Mouse (Mus musculus) neural tube, embryonic 11.5 days (tissue): ENCODE results near the gene Disp2. TPM values are rescaled to one million over a fixed set of nuclear protein-coding genes. Genes with fewer than 3 reads are reported as not detected.

Experiments used
- ATAC-seq: fragments of 200-750 bp; cut with Nextera tagmentation; 2 replicates; pipeline ENCODE4 v1.8.0; 2017; ENCODE audit warnings: moderate number of reproducible peaks, mild to moderate bottlenecking, moderate TSS enrichment, moderate library complexity; ENCODE audit not compliant: insufficient read depth, low FRiP score, low TSS enrichment
- DNase-seq: peaks from one replicate; pipeline ENCODE4 v3.0.0-alpha.2; 2015; ENCODE audit warnings: low spot score
- H3K27ac ChIP-seq: fragments of 300-500 bp; sonication (generic); 2 replicates; pipeline ENCODE4 v1.5.1; 2014; ENCODE audit warnings: low read depth, mild to moderate bottlenecking, low read length
- H3K27me3 ChIP-seq: fragments of 300-500 bp; sonication (generic); 2 replicates; pipeline ENCODE4 v1.6.1; 2014; ENCODE audit warnings: mild to moderate bottlenecking, low read length, mixed read lengths; ENCODE audit not compliant: control insufficient read depth, insufficient read depth
- H3K36me3 ChIP-seq: fragments of 300-500 bp; sonication (generic); 2 replicates; pipeline ENCODE4 v1.6.1; 2014; ENCODE audit warnings: mild to moderate bottlenecking, low read length, moderate library complexity, mixed read lengths; ENCODE audit not compliant: control insufficient read depth, insufficient read depth
- H3K4me1 ChIP-seq: fragments of 300-500 bp; sonication (generic); 2 replicates; pipeline ENCODE4 v1.6.1; 2014; ENCODE audit warnings: low read length, mixed read lengths; ENCODE audit not compliant: control insufficient read depth, insufficient read depth
- H3K4me2 ChIP-seq: fragments of 300-500 bp; sonication (generic); 2 replicates; pipeline ENCODE4 v1.6.1; 2014; ENCODE audit warnings: low read depth, mild to moderate bottlenecking, moderate library complexity
- H3K4me3 ChIP-seq: fragments of 300-500 bp; sonication (generic); 2 replicates; pipeline ENCODE4 v1.5.1; 2014; ENCODE audit warnings: low read depth, low read length
- H3K9ac ChIP-seq: fragments of 300-500 bp; sonication (generic); 2 replicates; pipeline ENCODE4 v1.6.1; 2014; ENCODE audit warnings: mild to moderate bottlenecking, low read length
- H3K9me3 ChIP-seq: fragments of 300-500 bp; sonication (generic); 2 replicates; pipeline ENCODE4 v1.6.1; 2016; ENCODE audit warnings: low read length; ENCODE audit not compliant: control insufficient read depth
- WGBS: fragments of 180-500 bp; shearing (Covaris S2); extraction: QIAGEN DNeasy Blood & Tissue Kit; methylation state at CpG from one replicate; pipeline ENCODE4 v1.1.7; 2014; 5-methylcytosine and 5-hydroxymethylcytosine counted together
- polyA plus RNA-seq: library from polyadenylated mRNA; unstranded; fragments of >200 nt; fragmentation: Nextera tagmentation; extraction: Ambion mirVana; gene quantifications from 2 replicates; pipeline ENCODE4 v1.2.1, GENCODE M21; 2014

The Disp2 gene
- polyA plus RNA-seq, 1 experiment from 2014 or later: 12.6 TPM

DNA sequence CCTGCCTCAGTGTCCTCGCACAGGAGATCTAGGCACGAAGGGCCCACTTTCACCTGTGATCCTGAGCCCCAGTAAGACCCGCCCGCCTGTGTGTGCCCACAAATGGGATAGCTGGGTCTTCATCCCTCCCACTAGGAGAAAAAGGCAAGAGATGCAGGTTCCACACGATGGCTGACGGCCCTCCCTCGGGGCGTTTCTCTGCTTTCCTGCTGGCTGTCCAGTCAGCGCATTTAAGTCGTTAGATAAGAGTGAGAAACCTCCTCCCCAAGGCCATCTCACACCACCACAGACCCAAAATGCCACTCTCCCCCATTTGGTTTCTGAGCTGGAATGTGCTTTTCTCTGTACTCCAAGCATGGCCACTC lies 16.8 kb upstream of the Disp2 start:
- DNase-seq: no peak
- Histone ChIP-seq H3K4me1 (peaks cover 19% of the 10 kb centered on the region), H3K27me3 (0 out of 2 replicates have a peak, but pooled peaks cover 3% of the 10 kb centered on the region), H3K4me2 (peak overlapping the region; percentile 34), H3K9ac (peak overlapping the region; percentile 59), H3K4me3 (no peak overlapping the region), H3K9me3 (no peaks in the 10 kb centered on the region), H3K27ac (peak overlapping the region; percentile 85), H3K36me3 (no peaks in the 10 kb centered on the region)
- no peak for ATAC-seq
- WGBS: 16% methylated on average over 9 of the region's 10 CpGs

DNA sequence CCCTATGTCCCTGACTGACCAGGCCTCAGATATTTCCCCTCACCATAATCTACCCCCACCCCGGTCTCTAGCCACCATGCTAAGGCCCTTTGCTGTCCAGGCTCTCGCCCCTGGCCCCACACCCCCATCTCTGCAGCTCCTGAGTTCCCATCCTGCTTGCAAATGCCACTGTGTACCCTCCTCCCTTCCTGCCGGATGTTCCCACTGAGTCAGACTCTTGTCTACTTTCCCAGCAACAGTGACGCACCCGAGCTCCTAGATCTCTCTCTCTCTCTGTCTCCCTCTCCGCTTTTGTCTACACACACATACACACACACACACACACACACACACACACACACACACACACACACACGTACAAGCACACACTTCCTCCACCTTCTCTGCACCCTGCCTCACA lies 16.1 kb upstream of the Disp2 start:
- Histone ChIP-seq H3K9ac (no peak overlapping the region), H3K27ac (no peak overlapping the region), H3K4me1 (peaks cover 19% of the 10 kb centered on the region), H3K4me3 (no peak overlapping the region), H3K27me3 (0 out of 2 replicates have a peak, but pooled peaks cover 3% of the 10 kb centered on the region), H3K4me2 (no peak overlapping the region), H3K36me3 (no peaks in the 10 kb centered on the region), H3K9me3 (no peaks in the 10 kb centered on the region)
- no peak for ATAC-seq
- no peak for DNase-seq
- WGBS: 69% methylated on average over 7 of the region's 7 CpGs

DNA sequence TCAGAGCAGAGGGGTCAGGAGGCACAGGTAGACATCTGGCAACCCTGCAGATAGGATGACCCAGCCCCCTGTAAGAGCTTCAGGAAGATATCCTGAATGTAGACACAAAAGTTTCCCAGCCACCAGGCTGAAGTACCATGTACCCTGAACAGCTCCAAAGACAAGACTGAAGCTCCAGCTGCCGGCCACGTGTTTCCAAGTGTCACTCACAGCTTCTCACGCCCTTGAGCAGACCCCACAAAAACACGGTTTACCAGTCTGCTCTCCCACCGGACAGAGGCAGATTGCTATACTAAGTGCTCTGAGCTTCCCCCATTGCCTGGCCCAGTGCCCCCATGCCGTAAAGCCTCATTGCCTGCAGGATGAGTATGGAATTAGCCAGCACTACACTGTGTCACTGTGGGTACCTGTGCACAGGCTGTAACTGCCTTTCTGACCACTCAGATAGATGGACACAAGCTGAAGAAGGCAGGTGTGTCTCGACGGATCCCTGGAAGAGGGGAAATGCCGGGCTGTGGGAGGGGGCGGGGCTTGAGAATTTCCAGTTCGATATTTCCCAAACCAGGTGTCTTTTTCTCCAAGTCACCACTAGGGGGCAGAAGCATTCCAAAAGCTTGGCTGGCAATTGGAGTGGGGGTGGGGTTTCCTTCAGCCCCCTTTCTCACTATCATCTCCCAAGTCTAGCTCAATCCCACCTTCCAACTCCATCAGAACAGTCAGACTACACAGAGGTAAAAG lies 15.3 kb upstream of the Disp2 start:
- Histone ChIP-seq H3K4me3 (no peak overlapping the region), H3K27ac (no peak overlapping the region), H3K9me3 (no peaks in the 10 kb centered on the region), H3K4me1 (peaks cover 19% of the 10 kb centered on the region), H3K4me2 (no peak overlapping the region), H3K9ac (no peak overlapping the region), H3K36me3 (no peaks in the 10 kb centered on the region), H3K27me3 (0 out of 2 replicates have a peak, but pooled peaks cover 3% of the 10 kb centered on the region)
- WGBS: 26% methylated on average over 11 of the region's 11 CpGs
- ATAC-seq (no peak), DNase-seq (peak; percentile 43)

DNA sequence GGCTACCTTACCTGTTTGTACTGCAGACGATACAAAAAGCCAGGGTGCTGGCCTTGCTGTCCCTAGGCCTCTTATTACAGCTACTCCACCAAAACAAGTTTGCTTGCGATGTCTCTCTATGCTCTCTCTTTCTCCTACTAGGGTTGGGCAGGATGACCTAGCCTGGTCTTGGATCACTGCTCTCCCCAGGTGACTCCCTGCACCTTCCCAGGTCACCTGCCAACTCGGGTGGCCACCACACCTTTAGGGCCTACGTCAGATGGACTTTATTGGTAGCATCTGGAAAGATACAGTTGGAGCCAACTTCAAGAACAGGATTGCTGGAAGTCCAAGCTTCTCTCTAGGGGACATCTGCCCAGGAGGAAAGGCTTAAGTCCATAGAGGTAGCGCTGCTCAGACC lies 14.6 kb upstream of the Disp2 start:
- Histone ChIP-seq H3K27ac (no peak overlapping the region), H3K27me3 (0 out of 2 replicates have a peak, but pooled peaks cover 3% of the 10 kb centered on the region), H3K4me2 (no peak overlapping the region), H3K4me1 (peaks cover 19% of the 10 kb centered on the region), H3K9me3 (no peaks in the 10 kb centered on the region), H3K4me3 (no peak overlapping the region), H3K36me3 (no peaks in the 10 kb centered on the region), H3K9ac (no peak overlapping the region)
- 87% methylated on average over 5 of the region's 5 CpGs for WGBS
- DNase-seq (no peak), ATAC-seq (no peak)

DNA sequence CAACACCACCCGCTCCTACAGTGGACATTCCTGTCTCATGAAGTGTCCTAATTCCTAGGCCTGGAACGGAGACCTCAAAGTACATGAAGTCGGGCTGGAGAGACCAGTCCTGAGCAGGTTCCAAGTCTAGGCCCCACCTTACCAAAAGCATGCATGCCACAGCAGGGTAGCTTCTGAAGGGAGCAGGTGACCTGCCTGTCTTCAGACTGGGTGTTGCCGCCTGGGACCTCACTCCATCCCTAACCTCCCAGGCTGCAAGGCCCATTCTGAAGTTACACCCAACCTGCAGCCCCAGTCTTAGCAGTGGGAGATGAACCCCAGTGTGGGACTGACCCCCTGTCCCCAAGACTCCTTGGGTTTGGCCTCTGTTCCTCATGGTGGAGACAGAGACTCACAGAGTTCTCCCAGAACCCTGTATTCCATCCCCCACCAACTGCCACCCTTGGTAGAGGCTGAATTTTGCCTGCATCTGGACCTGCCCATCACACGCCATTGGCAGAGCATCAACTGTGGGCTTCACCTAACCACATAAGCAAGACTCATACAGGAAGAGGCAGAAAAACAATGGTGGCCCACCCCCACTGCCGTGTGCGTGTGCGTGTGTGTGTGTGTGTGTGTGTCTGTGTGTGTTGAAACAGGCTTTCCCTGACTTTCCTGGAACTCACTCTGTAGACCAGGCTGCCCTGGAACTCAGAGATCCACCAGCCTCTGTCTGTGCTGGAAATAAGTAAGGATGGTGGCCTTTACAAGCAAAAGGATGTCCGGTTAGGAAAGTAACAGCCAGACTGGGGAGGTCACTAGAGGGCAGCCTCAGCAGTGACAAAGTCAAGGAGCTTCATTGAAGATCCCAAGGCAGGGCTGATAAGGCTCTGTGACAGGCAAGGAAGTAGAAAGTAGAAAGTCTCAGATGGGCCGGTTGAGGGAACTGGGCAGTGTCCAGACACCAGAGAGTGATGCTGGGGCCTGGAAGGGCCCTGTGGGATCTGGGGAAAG lies 13.2 kb upstream of the Disp2 start:
- no peak for ATAC-seq
- no peak for DNase-seq
- Histone ChIP-seq H3K4me2 (no peak overlapping the region), H3K36me3 (no peaks in the 10 kb centered on the region), H3K9ac (no peak overlapping the region), H3K27me3 (no peaks in the 10 kb centered on the region), H3K27ac (no peak overlapping the region), H3K9me3 (no peaks in the 10 kb centered on the region), H3K4me1 (peaks cover 17% of the 10 kb centered on the region), H3K4me3 (no peak overlapping the region)
- WGBS: 80% methylated on average over 10 of the region's 10 CpGs

GRCm38 (mm10) chr2:118772158-118772874 lies 7.2 kb upstream of the Disp2 start, which contains the start of gene Phgr1:
Gene Phgr1, plus strand, starts transcription at chr2:118772769.
- H3K9ac ChIP-seq: no peak within 1 kb of the TSS
- H3K4me1 ChIP-seq: no peaks in the 10 kb centered on the region
- no peaks in the 10 kb centered on the region for H3K36me3 ChIP-seq
- H3K4me3 ChIP-seq: no peak within 1 kb of the TSS
- no peak within 1 kb of the TSS for H3K4me2 ChIP-seq
- DNase-seq: no peak
- no peak within 1 kb of the TSS for H3K27ac ChIP-seq
- ATAC-seq: no peak
- WGBS: 82% methylated on average over 6 of the region's 6 CpGs
- no peaks in the 10 kb centered on the region for H3K27me3 ChIP-seq
- no peaks in the 10 kb centered on the region for H3K9me3 ChIP-seq

DNA sequence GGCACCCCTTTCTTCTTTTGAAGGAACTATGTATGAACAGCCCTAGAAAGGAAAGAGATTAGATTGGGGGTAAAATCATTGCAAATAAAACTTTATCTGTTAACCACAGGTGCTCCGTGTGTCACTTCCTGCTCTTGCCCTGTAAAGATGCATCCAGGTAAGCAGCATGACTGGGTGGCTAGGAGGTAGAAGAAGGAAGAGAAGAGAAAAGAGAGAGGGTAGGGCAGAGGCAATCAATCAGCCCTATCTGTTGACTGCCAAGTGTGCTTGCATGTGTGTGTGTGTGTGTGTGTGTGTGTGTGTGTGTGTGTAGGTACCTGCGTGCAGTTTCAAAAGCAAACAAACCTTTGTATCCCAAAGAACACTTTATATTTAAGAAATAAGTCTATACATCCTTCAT lies 5.0 kb upstream of the Disp2 start:
- no peaks in the 10 kb centered on the region for H3K27me3 ChIP-seq
- H3K4me3 ChIP-seq: no peak overlapping the region
- no peak overlapping the region for H3K4me2 ChIP-seq
- WGBS: 95% methylated on average over 2 of the region's 2 CpGs
- H3K27ac ChIP-seq: no peak overlapping the region
- H3K9ac ChIP-seq: no peak overlapping the region
- ATAC-seq: no peak
- no peak for DNase-seq
- no peaks in the 10 kb centered on the region for H3K36me3 ChIP-seq
- no peaks in the 10 kb centered on the region for H3K9me3 ChIP-seq
- H3K4me1 ChIP-seq: 0 out of 2 replicates have a peak, but pooled peaks cover 3% of the 10 kb centered on the region

- Histone ChIP-seq H3K27ac (no peak overlapping the region), H3K9ac (no peak overlapping the region), H3K9me3 (no peaks in the 10 kb centered on the region), H3K36me3 (no peaks in the 10 kb centered on the region), H3K4me2 (no peak overlapping the region), H3K27me3 (0 out of 2 replicates have a peak, but pooled peaks cover 4% of the 10 kb centered on the region), H3K4me3 (no peak overlapping the region), H3K4me1 (peaks cover 8% of the 10 kb centered on the region)
- ATAC-seq: no peak
- no peak for DNase-seq
- 91% methylated on average over 1 of the region's 1 CpGs for WGBS
These were observed 4.1 kb upstream of the Disp2 start for GRCm38 (mm10) chr2:118775396-118775795.
